Mouse (Mus musculus) midbrain, postnatal 0 days (tissue): ENCODE measurements at regions not wholly inside any gene's neighbourhood (a gene's known extent, or its start where the extent isn't known, plus 50 kb on each side); places are given as distances from the start of the nearest gene placed in this dataset.
A peak's percentile ranks its signal among the peaks of the same experiment; 100 is the strongest.

Experiments
- ATAC-seq: fragments of 200-750 bp; cut with Nextera tagmentation; 2 replicates; pipeline ENCODE4 v1.8.0; 2017; ENCODE audit warnings: moderate number of reproducible peaks, mild to moderate bottlenecking, moderate TSS enrichment, moderate library complexity; ENCODE audit not compliant: low FRiP score
- DNase-seq: peaks from one replicate; pipeline ENCODE4 v3.0.0-alpha.2; 2015; ENCODE audit warnings: low spot score
- H3K27ac ChIP-seq: fragments of 300-500 bp; sonication (generic); 2 replicates; pipeline ENCODE4 v1.5.1; 2014; ENCODE audit warnings: low read depth, mild to moderate bottlenecking, low read length, mixed read lengths
- H3K27me3 ChIP-seq: fragments of 300-500 bp; sonication (generic); 2 replicates; pipeline ENCODE4 v1.6.1; 2014; ENCODE audit warnings: low read length, control low read depth, mixed read lengths; ENCODE audit not compliant: insufficient read depth
- H3K36me3 ChIP-seq: fragments of 300-500 bp; sonication (generic); 2 replicates; pipeline ENCODE4 v1.6.1; 2014; ENCODE audit warnings: low read length, control low read depth, mixed read lengths; ENCODE audit not compliant: insufficient read depth
- H3K4me1 ChIP-seq: fragments of 300-500 bp; sonication (generic); 2 replicates; pipeline ENCODE4 v1.6.1; 2014; ENCODE audit warnings: mild to moderate bottlenecking, control low read depth, antibody characterized with exemption, low read length, mixed read lengths; ENCODE audit not compliant: insufficient read depth
- H3K4me2 ChIP-seq: fragments of 300-500 bp; sonication (generic); 2 replicates; pipeline ENCODE4 v1.6.1; 2014; ENCODE audit warnings: low read depth, mild to moderate bottlenecking, low read length, mixed read lengths; ENCODE audit not compliant: poor library complexity, severe bottlenecking
- H3K4me3 ChIP-seq: fragments of 300-500 bp; sonication (generic); 2 replicates; pipeline ENCODE4 v1.5.1; 2014; ENCODE audit warnings: low read depth, mild to moderate bottlenecking, low read length, moderate library complexity
- H3K9ac ChIP-seq: fragments of 300-500 bp; sonication (generic); replicated peaks from 2 replicates; pipeline ENCODE4 v1.6.1; 2014; ENCODE audit warnings: mild to moderate bottlenecking, low read length, moderate library complexity, mixed read lengths; ENCODE audit not compliant: poor library complexity, severe bottlenecking
- H3K9me3 ChIP-seq: fragments of 300-500 bp; sonication (generic); 2 replicates; pipeline ENCODE4 v1.6.1; 2016; ENCODE audit warnings: low read length, control low read depth
- CTCF ChIP-seq: IDR thresholded peaks from 2 replicates; pipeline ENCODE4 v1.5.1; 2016; ENCODE audit warnings: antibody characterized with exemption, mild to moderate bottlenecking
- WGBS: fragments of 180-500 bp; shearing (Covaris S2); extraction: QIAGEN DNeasy Blood & Tissue Kit; methylation state at CpG from one replicate; pipeline ENCODE4 v1.1.7; 2014; 5-methylcytosine and 5-hydroxymethylcytosine counted together

DNA sequence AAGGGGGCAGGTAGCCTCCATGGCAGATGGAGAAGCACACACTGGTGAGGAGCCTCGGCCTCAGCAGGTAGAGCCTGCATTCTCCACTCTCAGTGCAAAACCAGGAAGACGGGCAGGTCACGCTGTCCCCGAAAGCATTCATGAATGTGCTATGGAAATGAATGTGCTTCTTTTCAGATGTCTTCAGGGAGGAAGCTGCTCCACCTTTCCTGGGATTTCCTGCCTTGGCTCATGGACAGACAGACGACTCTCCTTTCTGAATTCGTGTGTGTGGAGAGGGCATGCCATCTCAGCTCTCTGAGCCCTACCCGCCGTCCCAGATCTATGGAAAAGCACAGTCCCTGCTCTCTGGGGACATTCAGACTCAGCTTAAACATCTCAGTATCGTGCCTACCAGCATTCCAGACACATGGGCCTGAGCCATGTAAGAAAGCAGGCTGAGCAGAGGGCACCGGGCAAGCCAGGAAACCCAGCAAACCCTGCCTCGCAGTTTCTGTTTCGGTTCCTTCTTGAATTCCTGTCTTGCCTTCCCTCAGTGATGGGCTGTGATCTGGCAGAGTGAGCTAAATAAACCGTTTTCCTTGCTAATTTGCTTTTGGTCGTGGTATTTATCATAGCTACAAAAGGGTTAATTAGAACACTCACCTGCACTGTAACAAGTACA is 354.0 kb downstream of the Matn1 start:
- H3K27me3 ChIP-seq = peaks cover 3% of the 10 kb centered on the region; the same call in 1 of the 2 replicates
- TF ChIP-seq CTCF = no peak
- no peaks in the 10 kb centered on the region for H3K9me3 ChIP-seq
- no peak overlapping the region for H3K27ac ChIP-seq
- no peak for DNase-seq
- no peak for ATAC-seq
- H3K9ac ChIP-seq = no peak overlapping the region
- H3K36me3 ChIP-seq = no peaks in the 10 kb centered on the region
- H3K4me2 ChIP-seq = no peak overlapping the region
- H3K4me3 ChIP-seq = no peak overlapping the region
- 77% methylated on average over 14 of the region's 14 CpGs for WGBS
- no peaks in the 10 kb centered on the region for H3K4me1 ChIP-seq

- WGBS = 77% methylated on average over 3 of the region's 3 CpGs
These were observed 359.8 kb downstream of the Matn1 start for GRCm38 (mm10) chr4:131303936-131304335.

GRCm38 (mm10) chr4:131304361-131304777 is 360.2 kb downstream of the Matn1 start:
- ATAC-seq (no peak), DNase-seq (peak; percentile 34)
- WGBS = 54% methylated on average over 12 of the region's 12 CpGs
- H3K9me3 ChIP-seq = no peaks in the 10 kb centered on the region
- no peaks in the 10 kb centered on the region for H3K27me3 ChIP-seq
- peak overlapping the region; percentile 43; the same call in 1 of the 2 replicates for H3K27ac ChIP-seq
- H3K36me3 ChIP-seq = no peaks in the 10 kb centered on the region
- peaks cover 12% of the 10 kb centered on the region for H3K4me1 ChIP-seq
- H3K4me2 ChIP-seq = no peak overlapping the region
- no peak overlapping the region for H3K9ac ChIP-seq
- no peak overlapping the region for H3K4me3 ChIP-seq
- peak; percentile 21; the same call in 1 of the 2 replicates for TF ChIP-seq CTCF

More at GRCm38 (mm10) chr4:131303936-131304335, 359.8 kb downstream of the Matn1 start:
- H3K36me3 ChIP-seq = no peaks in the 10 kb centered on the region
- H3K4me1 ChIP-seq = peaks cover 12% of the 10 kb centered on the region
- TF ChIP-seq CTCF = no peak
- H3K27ac ChIP-seq = peak overlapping the region; percentile 18; the same call in 1 of the 2 replicates
- DNase-seq (peak; percentile 52), ATAC-seq (no peak)
- no peak overlapping the region for H3K4me2 ChIP-seq
- H3K27me3 ChIP-seq = no peaks in the 10 kb centered on the region
- H3K9ac ChIP-seq = no peak overlapping the region
- no peaks in the 10 kb centered on the region for H3K9me3 ChIP-seq
- H3K4me3 ChIP-seq = no peak overlapping the region

GRCm38 (mm10) chr4:131314231-131314630 is 370.0 kb downstream of the Matn1 start:
- TF ChIP-seq CTCF = no peak
- ATAC-seq = no peak
- H3K27ac ChIP-seq = no peak overlapping the region
- no peaks in the 10 kb centered on the region for H3K27me3 ChIP-seq
- H3K9me3 ChIP-seq = no peaks in the 10 kb centered on the region
- H3K4me1 ChIP-seq = no peaks in the 10 kb centered on the region
- DNase-seq = no peak
- H3K4me3 ChIP-seq = no peak overlapping the region
- no peaks in the 10 kb centered on the region for H3K36me3 ChIP-seq
- WGBS = 59% methylated on average over 3 of the region's 3 CpGs
- H3K4me2 ChIP-seq = no peak overlapping the region
- no peak overlapping the region for H3K9ac ChIP-seq

GRCm38 (mm10) chr4:131316041-131316440 is 371.9 kb downstream of the Matn1 start:
- TF ChIP-seq CTCF = no peak
- Histone ChIP-seq H3K9ac (no peak overlapping the region), H3K36me3 (no peaks in the 10 kb centered on the region), H3K27me3 (no peaks in the 10 kb centered on the region), H3K4me3 (no peak overlapping the region), H3K27ac (no peak overlapping the region), H3K9me3 (no peaks in the 10 kb centered on the region), H3K4me1 (no peaks in the 10 kb centered on the region), H3K4me2 (no peak overlapping the region)
- 74% methylated on average over 3 of the region's 3 CpGs for WGBS
- ATAC-seq (no peak), DNase-seq (no peak)

DNA sequence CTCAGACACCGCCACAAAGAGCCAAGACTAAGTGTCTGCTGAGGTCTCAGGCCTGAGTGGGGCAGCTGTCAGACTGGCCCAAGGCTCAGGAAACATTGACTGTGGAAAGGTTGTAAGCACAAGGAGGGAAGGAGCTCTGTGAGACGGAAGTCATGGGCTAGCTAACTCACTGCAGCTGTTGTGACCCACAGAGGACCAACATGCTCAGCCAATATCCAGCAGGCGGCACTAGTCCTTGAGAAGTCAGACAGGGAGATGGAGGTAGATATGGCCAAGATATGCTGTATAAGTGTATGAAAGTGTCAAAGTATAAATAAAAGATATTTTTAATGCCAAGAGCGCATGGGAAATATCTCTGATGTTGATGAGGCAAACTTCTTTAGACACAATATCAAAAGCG is 378.1 kb downstream of the Matn1 start:
- DNase-seq (no peak), ATAC-seq (no peak)
- H3K9ac ChIP-seq = no peak overlapping the region
- H3K36me3 ChIP-seq = no peaks in the 10 kb centered on the region
- no peaks in the 10 kb centered on the region for H3K9me3 ChIP-seq
- no peaks in the 10 kb centered on the region for H3K4me1 ChIP-seq
- TF ChIP-seq CTCF = peak; percentile 50
- no peak overlapping the region for H3K4me3 ChIP-seq
- no peak overlapping the region for H3K27ac ChIP-seq
- H3K27me3 ChIP-seq = no peaks in the 10 kb centered on the region
- H3K4me2 ChIP-seq = no peak overlapping the region
- 77% methylated on average over 5 of the region's 5 CpGs for WGBS
